Mouse (Mus musculus): ENCODE results near the gene Zfp61.

DNA sequence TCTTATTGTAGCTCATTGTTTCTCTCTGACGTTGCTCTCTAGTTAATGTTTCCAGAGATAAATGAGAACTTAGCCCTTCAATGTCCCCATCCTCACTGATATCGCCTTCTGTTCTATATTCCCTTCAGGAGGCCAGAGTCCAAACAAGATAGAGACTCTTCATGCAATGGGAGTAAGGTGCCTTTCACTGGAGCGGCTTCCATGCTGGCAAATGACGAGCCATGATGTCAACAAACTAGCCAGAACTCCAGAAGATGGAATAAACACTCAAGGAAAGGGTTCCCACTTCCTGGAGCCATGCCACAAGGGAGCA lies 41.1 kb downstream of the Zfp61 start:
- TF ChIP-seq CTCF (IDR thresholded peaks at IDR 0.05; ENCODE audit: low read depth): no peak
- TF ChIP-seq EP300 (IDR thresholded peaks at IDR 0.05; ENCODE audit: low read depth): no peak
